Mouse (Mus musculus) T-helper 1 cell (primary cell): Measurements from ENCODE around the gene Atp6v1d.

Experiments
- in situ Hi-C: fragments of 300-600 bp; cut with MboI, MseI; formaldehyde crosslinking; loops from one replicate; pipeline ENCODE4 v1.15.1; 2025; ENCODE audit warnings: high pct_unique_total_duplicates

Atp6v1d gene

DNA sequence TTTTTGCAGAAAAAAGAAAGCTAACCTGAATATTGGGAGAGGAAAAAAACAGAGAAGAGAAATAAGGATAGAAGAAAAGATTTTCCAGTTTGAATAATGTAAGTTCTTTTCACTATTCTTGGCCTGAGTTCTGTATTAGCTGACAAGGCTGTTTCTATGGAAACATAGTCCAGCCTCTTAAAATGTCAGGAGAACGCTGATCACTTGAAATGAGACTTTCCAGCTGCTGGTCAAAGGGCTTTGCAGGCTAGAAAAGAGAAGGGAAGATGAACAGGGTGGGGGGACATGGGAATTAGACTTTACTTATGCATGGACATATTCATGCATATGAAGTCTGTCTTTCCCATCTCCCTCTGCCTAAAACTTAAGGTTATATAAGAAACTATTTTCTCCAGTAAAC is 67.2 kb downstream of the Atp6v1d start:
- in situ Hi-C loops, result no loop called here

- in situ Hi-C loops, result no loop called here
Measured at GRCm38 (mm10) chr12:78790791-78791190, 70.6 kb downstream of the Atp6v1d start.
